Mouse (Mus musculus) heart, postnatal 0 days (tissue): Measurements from ENCODE around the gene Sema3e. TPM values are rescaled to one million over a fixed set of nuclear protein-coding genes. Genes with fewer than 3 reads are reported as not detected.

ENCODE experiments used
- ATAC-seq: fragments of 200-750 bp; cut with Nextera tagmentation; 2 replicates; pipeline ENCODE4 v1.8.0; 2017; ENCODE audit warnings: low read depth, moderate number of reproducible peaks, moderate library complexity; ENCODE audit not compliant: insufficient read depth
- DNase-seq: peaks from one replicate; pipeline ENCODE4 v3.0.0-alpha.2; 2016; ENCODE audit warnings: low spot score
- H3K27ac ChIP-seq: fragments of 300-500 bp; sonication (generic); 2 replicates; pipeline ENCODE4 v1.5.1; 2014; ENCODE audit warnings: low read depth, mild to moderate bottlenecking
- H3K27me3 ChIP-seq: fragments of 300-500 bp; sonication (generic); 2 replicates; pipeline ENCODE4 v1.6.1; 2014; ENCODE audit warnings: low read length, mixed read lengths; ENCODE audit not compliant: control insufficient read depth, insufficient read depth
- H3K36me3 ChIP-seq: fragments of 300-500 bp; sonication (generic); replicated peaks from 2 replicates; pipeline ENCODE4 v1.6.1; 2014; ENCODE audit warnings: low read length, mixed read lengths; ENCODE audit not compliant: control insufficient read depth, insufficient read depth
- H3K4me1 ChIP-seq: fragments of 300-500 bp; sonication (generic); 2 replicates; pipeline ENCODE4 v1.6.1; 2014; ENCODE audit warnings: antibody characterized with exemption; ENCODE audit not compliant: control insufficient read depth, insufficient read depth
- H3K4me2 ChIP-seq: fragments of 300-500 bp; sonication (generic); 2 replicates; pipeline ENCODE4 v1.6.1; 2014; ENCODE audit warnings: low read depth, mild to moderate bottlenecking, low read length, moderate library complexity
- H3K4me3 ChIP-seq: fragments of 300-500 bp; sonication (generic); 2 replicates; pipeline ENCODE4 v1.5.1; 2014; ENCODE audit warnings: low read depth, low read length
- H3K9ac ChIP-seq: fragments of 300-500 bp; sonication (generic); replicated peaks from 2 replicates; pipeline ENCODE4 v1.6.1; 2014; ENCODE audit warnings: low read depth, low read length, mixed read lengths
- H3K9me3 ChIP-seq: fragments of 300-500 bp; sonication (generic); replicated peaks from 2 replicates; pipeline ENCODE4 v1.6.1; 2016; ENCODE audit warnings: low read length; ENCODE audit not compliant: control insufficient read depth
- CTCF ChIP-seq: IDR thresholded peaks from 2 replicates; pipeline ENCODE4 v1.5.1; 2016; ENCODE audit warnings: antibody characterized with exemption, control low read depth, low read depth
- EP300 ChIP-seq: IDR thresholded peaks from 2 replicates; pipeline ENCODE4 v1.6.1; 2016; ENCODE audit warnings: antibody characterized with exemption, low read depth
- WGBS: fragments of 180-500 bp; shearing (Covaris S2); extraction: QIAGEN DNeasy Blood & Tissue Kit; methylation state at CpG from one replicate; pipeline ENCODE4 v1.1.7; 2014; 5-methylcytosine and 5-hydroxymethylcytosine counted together
- polyA plus RNA-seq: library from polyadenylated mRNA; unstranded; fragments of >200 nt; fragmentation: Nextera tagmentation; extraction: Ambion mirVana; gene quantifications from 2 replicates; pipeline ENCODE4 v1.2.1, GENCODE M21; 2015
- total RNA-seq: library from RNA; depleted of rRNA; stranded (reverse); fragments of >200 nt; gene quantifications from 2 replicates; pipeline ENCODE4 v1.2.3, GENCODE M21; 2014; ENCODE audit warnings: low replicate concordance

The Sema3e gene
- total and polyA plus RNA-seq, 2 experiments from 2014 or later: 0.10 TPM; not detected in 1

GRCm38 (mm10) chr5:14032056-14032455, 7.0 kb downstream of the Sema3e start:
- no peak for ATAC-seq
- Histone ChIP-seq H3K27ac (no peak overlapping the region), H3K9ac (no peak overlapping the region), H3K9me3 (no peaks in the 10 kb centered on the region), H3K4me3 (no peak overlapping the region), H3K27me3 (no peaks in the 10 kb centered on the region), H3K36me3 (no peaks in the 10 kb centered on the region), H3K4me2 (no peak overlapping the region), H3K4me1 (no peaks in the 10 kb centered on the region)
- TF ChIP-seq EP300 (no peak), CTCF (no peak; the same call in 1 of the 2 replicates)
- 39% methylated on average over 4 of the region's 4 CpGs for WGBS
- DNase-seq: no peak

GRCm38 (mm10) chr5:14033302-14033701, 8.2 kb downstream of the Sema3e start:
- H3K4me2 ChIP-seq: no peak overlapping the region
- 42% methylated on average over 3 of the region's 3 CpGs for WGBS
- H3K9me3 ChIP-seq: no peaks in the 10 kb centered on the region
- H3K27ac ChIP-seq: no peak overlapping the region
- no peaks in the 10 kb centered on the region for H3K27me3 ChIP-seq
- H3K36me3 ChIP-seq: no peaks in the 10 kb centered on the region
- no peaks in the 10 kb centered on the region for H3K4me1 ChIP-seq
- no peak overlapping the region for H3K9ac ChIP-seq
- H3K4me3 ChIP-seq: no peak overlapping the region
- no peak for TF ChIP-seq EP300
- no peak for TF ChIP-seq CTCF
- ATAC-seq: no peak
- DNase-seq: no peak

GRCm38 (mm10) chr5:14038813-14039496, 13.9 kb downstream of the Sema3e start:
- no peak for ATAC-seq
- no peaks in the 10 kb centered on the region for H3K36me3 ChIP-seq
- WGBS: 28% methylated on average over 9 of the region's 9 CpGs

GRCm38 (mm10) chr5:14040208-14040607, 15.1 kb downstream of the Sema3e start:
- DNase-seq: no peak
- ATAC-seq: no peak
- Histone ChIP-seq H3K27me3 (no peaks in the 10 kb centered on the region), H3K4me3 (no peak overlapping the region), H3K4me2 (no peak overlapping the region), H3K9ac (no peak overlapping the region), H3K27ac (no peak overlapping the region), H3K36me3 (no peaks in the 10 kb centered on the region), H3K9me3 (no peaks in the 10 kb centered on the region), H3K4me1 (no peaks in the 10 kb centered on the region)
- 38% methylated on average over 4 of the region's 4 CpGs for WGBS
- TF ChIP-seq CTCF (no peak), EP300 (no peak)

More at GRCm38 (mm10) chr5:14038813-14039496, 13.9 kb downstream of the Sema3e start:
- H3K4me3 ChIP-seq: no peak overlapping the region
- no peak overlapping the region for H3K27ac ChIP-seq
- no peak overlapping the region for H3K9ac ChIP-seq
- no peak for DNase-seq
- no peak for TF ChIP-seq CTCF
- TF ChIP-seq EP300: no peak
- no peaks in the 10 kb centered on the region for H3K9me3 ChIP-seq
- H3K27me3 ChIP-seq: no peaks in the 10 kb centered on the region
- no peaks in the 10 kb centered on the region for H3K4me1 ChIP-seq
- no peak overlapping the region for H3K4me2 ChIP-seq

- H3K4me3 ChIP-seq: no peak overlapping the region
- H3K36me3 ChIP-seq: no peaks in the 10 kb centered on the region
- DNase-seq (no peak), ATAC-seq (no peak)
- no peak overlapping the region for H3K9ac ChIP-seq
- WGBS: 77% methylated on average over 5 of the region's 5 CpGs
- H3K4me1 ChIP-seq: no peaks in the 10 kb centered on the region
- TF ChIP-seq CTCF (no peak), EP300 (no peak)
- H3K9me3 ChIP-seq: no peaks in the 10 kb centered on the region
- H3K27me3 ChIP-seq: no peaks in the 10 kb centered on the region
- no peak overlapping the region for H3K27ac ChIP-seq
- no peak overlapping the region for H3K4me2 ChIP-seq
Measured at GRCm38 (mm10) chr5:14043116-14043515, 18.0 kb downstream of the Sema3e start.

GRCm38 (mm10) chr5:14043983-14044382, 18.9 kb downstream of the Sema3e start:
- no peak overlapping the region for H3K4me3 ChIP-seq
- H3K4me1 ChIP-seq: no peaks in the 10 kb centered on the region
- H3K27ac ChIP-seq: no peak overlapping the region
- DNase-seq (no peak), ATAC-seq (no peak)
- H3K9me3 ChIP-seq: no peaks in the 10 kb centered on the region
- WGBS: 83% methylated on average over 6 of the region's 6 CpGs
- TF ChIP-seq CTCF (no peak), EP300 (no peak)
- no peaks in the 10 kb centered on the region for H3K27me3 ChIP-seq
- no peak overlapping the region for H3K4me2 ChIP-seq
- no peak overlapping the region for H3K9ac ChIP-seq
- H3K36me3 ChIP-seq: no peaks in the 10 kb centered on the region
